In the genomic region with DNA sequence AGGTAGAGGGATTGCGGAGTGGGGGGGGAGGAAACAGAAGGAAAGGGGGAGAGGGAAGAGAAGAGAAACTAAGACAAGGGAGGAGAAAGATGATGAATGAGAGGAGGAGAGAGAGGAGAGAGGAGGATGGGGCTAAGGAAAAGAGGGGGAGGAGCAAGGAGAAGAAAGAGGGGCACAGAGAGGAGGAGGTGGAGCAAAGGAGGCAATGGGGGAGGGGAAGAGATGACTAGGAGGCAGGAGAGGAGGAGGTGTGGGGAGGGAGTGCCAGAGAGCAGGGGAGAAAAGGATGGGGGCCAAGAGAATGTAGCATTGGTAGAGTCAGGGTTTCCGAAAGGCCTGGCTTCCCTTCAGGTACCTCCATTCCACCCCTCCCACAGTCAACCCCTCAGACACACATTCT, we compare ENCODE assay signal across 17 mouse cellular contexts.
DNase-seq lines count a peak whose midpoint lies in the region; ATAC-seq and TF ChIP-seq lines count a peak whose summit lies in the region.
"Had no signal": no experiment of that assay in that cellular context is flagged by ENCODE, and none has a peak within 500 bp of the region (broad histone marks: within the 10 kb centered on the region; RNA-seq: fewer than 3 reads in every experiment).

No protein-coding gene starts in this region.

- H3K36me3 ChIP-seq in forebrain, embryonic 10.5 days (replicated peaks): no peaks in the 10 kb centered on the region
- no peaks in the 10 kb centered on the region for H3K36me3 ChIP-seq in forebrain, embryonic 14.5 days (ENCODE audit: control insufficient read depth, insufficient read depth, low read length)
- no peaks in the 10 kb centered on the region for H3K36me3 ChIP-seq in hindbrain, embryonic 10.5 days
- H3K36me3 ChIP-seq in hindbrain, embryonic 16.5 days (ENCODE audit: control insufficient read depth, insufficient read depth, low read length): no peaks in the 10 kb centered on the region
- no peaks in the 10 kb centered on the region for H3K36me3 ChIP-seq in limb, embryonic 13.5 days
- H3K36me3 ChIP-seq in neural tube, embryonic 15.5 days: no peaks in the 10 kb centered on the region
- H3K36me3 ChIP-seq in liver, postnatal 0 days (replicated peaks; ENCODE audit: insufficient read depth, low read length): no peaks in the 10 kb centered on the region
- H3K36me3 ChIP-seq: liver, embryonic 12.5 days had no signal

- no peak for TF ChIP-seq CTCF in liver, postnatal 0 days (IDR thresholded peaks at IDR 0.05; ENCODE audit: low read depth)

- no peak overlapping the region for H3K9ac ChIP-seq in forebrain, embryonic 14.5 days (ENCODE audit: low read length)
- no peak overlapping the region for H3K9ac ChIP-seq in hindbrain, embryonic 16.5 days (ENCODE audit: low read depth, low read length)
- 0 out of 2 replicates have a peak overlapping the region, but pooled peaks have one; percentile 13 for H3K9ac ChIP-seq in limb, embryonic 13.5 days
- no peak overlapping the region for H3K9ac ChIP-seq in neural tube, embryonic 15.5 days (replicated peaks)
- H3K9ac ChIP-seq in liver, postnatal 0 days (replicated peaks): no peak overlapping the region
- H3K9ac ChIP-seq: liver, embryonic 12.5 days had no signal

- no peak for ATAC-seq in forebrain, embryonic 14.5 days
- no peak for ATAC-seq in hindbrain, embryonic 16.5 days
- ATAC-seq in limb, embryonic 13.5 days (ENCODE audit: low FRiP score, low read depth): no peak
- no peak for ATAC-seq in neural tube, embryonic 15.5 days (ENCODE audit: low FRiP score)
- ATAC-seq in liver, postnatal 0 days: no peak
- no peak for ATAC-seq in activated CD4-positive, CD25-positive, alpha-beta regulatory T cell, adult 4 months
- ATAC-seq: forebrain, embryonic 13.5 days; inflammation-experienced regulatory T-cells, adult 6 months; liver, embryonic 12.5 days had no signal

- H3K4me2 ChIP-seq in forebrain, embryonic 14.5 days (ENCODE audit: low read length): no peak overlapping the region
- H3K4me2 ChIP-seq in hindbrain, embryonic 16.5 days (ENCODE audit: low read length): no peak overlapping the region
- H3K4me2 ChIP-seq in limb, embryonic 13.5 days (replicated peaks): no peak overlapping the region
- no peak overlapping the region for H3K4me2 ChIP-seq in neural tube, embryonic 15.5 days
- H3K4me2 ChIP-seq in liver, postnatal 0 days (ENCODE audit: low read depth, low read length): no peak overlapping the region
- H3K4me2 ChIP-seq: liver, embryonic 12.5 days had no signal

- peaks cover 34% of the 10 kb centered on the region for H3K27me3 ChIP-seq in forebrain, embryonic 10.5 days (ENCODE audit: poor library complexity, severe bottlenecking)
- H3K27me3 ChIP-seq in forebrain, embryonic 14.5 days (replicated peaks; ENCODE audit: control insufficient read depth, insufficient read depth, low read length): no peaks in the 10 kb centered on the region
- H3K27me3 ChIP-seq in hindbrain, embryonic 10.5 days (ENCODE audit: insufficient read depth, poor library complexity, severe bottlenecking): peaks cover 17% of the 10 kb centered on the region
- no peaks in the 10 kb centered on the region for H3K27me3 ChIP-seq in hindbrain, embryonic 16.5 days (replicated peaks; ENCODE audit: control insufficient read depth, insufficient read depth, low read length)
- H3K27me3 ChIP-seq in limb, embryonic 13.5 days: 0 out of 2 replicates have a peak, but pooled peaks cover 4% of the 10 kb centered on the region
- H3K27me3 ChIP-seq in neural tube, embryonic 15.5 days (replicated peaks): no peaks in the 10 kb centered on the region
- H3K27me3 ChIP-seq in liver, postnatal 0 days (ENCODE audit: insufficient read depth, low read length): no peaks in the 10 kb centered on the region

- no peak for DNase-seq in forebrain, embryonic 10.5 days (ENCODE audit: extremely low spot score, low spot score)
- no peak for DNase-seq in forebrain, embryonic 14.5 days (ENCODE audit: low spot score)
- DNase-seq in hindbrain, embryonic 10.5 days (ENCODE audit: low spot score): no peak
- no peak for DNase-seq in liver, postnatal 0 days
- DNase-seq: adrenal gland, postnatal 25 days; cerebellum, adult 11 months; gastrocnemius, postnatal 25 days; thymus, postnatal 36 days had no signal

- no peak for TF ChIP-seq EP300 in liver, postnatal 0 days (IDR thresholded peaks at IDR 0.05; ENCODE audit: low read depth)

- peaks cover 22% of the 10 kb centered on the region for H3K4me1 ChIP-seq in forebrain, embryonic 10.5 days
- peaks cover 13% of the 10 kb centered on the region for H3K4me1 ChIP-seq in forebrain, embryonic 14.5 days (ENCODE audit: control insufficient read depth, insufficient read depth, low read length)
- H3K4me1 ChIP-seq in hindbrain, embryonic 10.5 days (replicated peaks): peaks cover 49% of the 10 kb centered on the region
- H3K4me1 ChIP-seq in hindbrain, embryonic 16.5 days (ENCODE audit: control insufficient read depth, insufficient read depth, low read depth, low read length): peaks cover 23% of the 10 kb centered on the region
- peaks cover 30% of the 10 kb centered on the region for H3K4me1 ChIP-seq in limb, embryonic 13.5 days
- H3K4me1 ChIP-seq in neural tube, embryonic 15.5 days: peaks cover 39% of the 10 kb centered on the region
- no peaks in the 10 kb centered on the region for H3K4me1 ChIP-seq in liver, postnatal 0 days (ENCODE audit: insufficient read depth)
- H3K4me1 ChIP-seq: liver, embryonic 12.5 days had no signal

- H3K27ac ChIP-seq in forebrain, embryonic 10.5 days: peak overlapping the region; percentile 45
- no peak overlapping the region for H3K27ac ChIP-seq in forebrain, embryonic 14.5 days (ENCODE audit: low read depth, low read length)
- peak overlapping the region; percentile 66 for H3K27ac ChIP-seq in hindbrain, embryonic 10.5 days
- H3K27ac ChIP-seq in hindbrain, embryonic 16.5 days (ENCODE audit: low read depth, low read length): no peak overlapping the region
- no peak overlapping the region for H3K27ac ChIP-seq in limb, embryonic 13.5 days
- peak overlapping the region; percentile 10; the same call in 1 of the 2 replicates for H3K27ac ChIP-seq in neural tube, embryonic 15.5 days (replicated peaks)
- H3K27ac ChIP-seq in liver, postnatal 0 days (ENCODE audit: low read depth): no peak overlapping the region
- H3K27ac ChIP-seq: forebrain, embryonic 13.5 days; kidney, postnatal 0 days; liver, embryonic 12.5 days had no signal

- no peak overlapping the region for H3K4me3 ChIP-seq in forebrain, embryonic 10.5 days
- no peak overlapping the region for H3K4me3 ChIP-seq in forebrain, embryonic 14.5 days (ENCODE audit: low read depth, low read length)
- H3K4me3 ChIP-seq in hindbrain, embryonic 10.5 days: no peak overlapping the region
- no peak overlapping the region for H3K4me3 ChIP-seq in hindbrain, embryonic 16.5 days (ENCODE audit: low read length)
- no peak overlapping the region for H3K4me3 ChIP-seq in limb, embryonic 13.5 days
- H3K4me3 ChIP-seq in neural tube, embryonic 15.5 days (replicated peaks): no peak overlapping the region
- no peak overlapping the region for H3K4me3 ChIP-seq in liver, postnatal 0 days (ENCODE audit: low read depth, low read length)
- H3K4me3 ChIP-seq: forebrain, embryonic 13.5 days; left cerebral cortex, adult 2 months; liver, embryonic 12.5 days had no signal

- no peaks in the 10 kb centered on the region for H3K9me3 ChIP-seq in forebrain, embryonic 10.5 days
- H3K9me3 ChIP-seq in forebrain, embryonic 14.5 days (replicated peaks; ENCODE audit: control insufficient read depth, low read length): no peaks in the 10 kb centered on the region
- no peaks in the 10 kb centered on the region for H3K9me3 ChIP-seq in hindbrain, embryonic 10.5 days
- no peaks in the 10 kb centered on the region for H3K9me3 ChIP-seq in hindbrain, embryonic 16.5 days (ENCODE audit: control insufficient read depth, low read length)
- no peaks in the 10 kb centered on the region for H3K9me3 ChIP-seq in limb, embryonic 13.5 days
- no peaks in the 10 kb centered on the region for H3K9me3 ChIP-seq in neural tube, embryonic 15.5 days (replicated peaks)
- no peaks in the 10 kb centered on the region for H3K9me3 ChIP-seq in liver, postnatal 0 days (ENCODE audit: low read length)
- H3K9me3 ChIP-seq: forebrain, embryonic 13.5 days; liver, embryonic 12.5 days had no signal

- WGBS in forebrain, embryonic 10.5 days: 40% methylated on average over 2 of the region's 2 CpGs
- 45% methylated on average over 2 of the region's 2 CpGs for WGBS in forebrain, embryonic 14.5 days
- WGBS in hindbrain, embryonic 10.5 days: 52% methylated on average over 2 of the region's 2 CpGs
- 52% methylated on average over 2 of the region's 2 CpGs for WGBS in hindbrain, embryonic 16.5 days
- 67% methylated on average over 2 of the region's 2 CpGs for WGBS in limb, embryonic 13.5 days
- 56% methylated on average over 2 of the region's 2 CpGs for WGBS in neural tube, embryonic 15.5 days
- WGBS in liver, postnatal 0 days (ENCODE audit: insufficient replicate concordance): 64% methylated on average over 2 of the region's 2 CpGs

Comparison
In these comparisons a context has a peak if more than half of its experiments do, and no peak if none do; other contexts are left out.
1. H3K27ac ChIP-seq: peak in forebrain, embryonic 10.5 days (single experiment), hindbrain, embryonic 10.5 days (single experiment) and neural tube, embryonic 15.5 days (single experiment); none in forebrain, embryonic 14.5 days (single experiment), hindbrain, embryonic 16.5 days (single experiment), limb, embryonic 13.5 days (single experiment) and liver, postnatal 0 days (single experiment).